Mouse (Mus musculus): ENCODE data around the gene Fyn.

Gene Fyn

DNA sequence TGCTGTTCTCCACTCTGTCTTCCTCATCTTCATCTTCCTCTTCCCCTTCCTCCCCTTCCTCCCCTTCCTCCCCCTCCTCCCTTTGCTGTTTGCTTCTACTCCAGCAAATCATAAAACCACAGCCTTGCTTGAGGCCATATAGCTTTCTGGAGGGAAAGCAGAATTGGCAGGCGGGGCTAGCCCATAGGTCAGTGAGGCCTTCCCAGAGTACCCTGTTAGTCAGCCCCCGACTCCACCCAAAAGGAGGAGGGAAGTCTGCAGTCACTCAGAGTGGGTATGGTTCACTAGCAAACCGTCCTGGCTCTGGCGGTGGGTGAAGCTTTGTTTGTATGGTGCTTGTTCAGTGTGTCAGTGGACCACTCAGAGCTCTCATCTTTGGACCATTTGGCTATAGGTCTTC, 80.5 kb downstream of the Fyn start:
- no peak for DNase-seq

- DNase-seq: no peak
These were observed 81.7 kb downstream of the Fyn start for GRCm38 (mm10) chr10:39450356-39450755.

GRCm38 (mm10) chr10:39451065-39451464, 82.4 kb downstream of the Fyn start:
- DNase-seq: peak; percentile 21 to 33

DNA sequence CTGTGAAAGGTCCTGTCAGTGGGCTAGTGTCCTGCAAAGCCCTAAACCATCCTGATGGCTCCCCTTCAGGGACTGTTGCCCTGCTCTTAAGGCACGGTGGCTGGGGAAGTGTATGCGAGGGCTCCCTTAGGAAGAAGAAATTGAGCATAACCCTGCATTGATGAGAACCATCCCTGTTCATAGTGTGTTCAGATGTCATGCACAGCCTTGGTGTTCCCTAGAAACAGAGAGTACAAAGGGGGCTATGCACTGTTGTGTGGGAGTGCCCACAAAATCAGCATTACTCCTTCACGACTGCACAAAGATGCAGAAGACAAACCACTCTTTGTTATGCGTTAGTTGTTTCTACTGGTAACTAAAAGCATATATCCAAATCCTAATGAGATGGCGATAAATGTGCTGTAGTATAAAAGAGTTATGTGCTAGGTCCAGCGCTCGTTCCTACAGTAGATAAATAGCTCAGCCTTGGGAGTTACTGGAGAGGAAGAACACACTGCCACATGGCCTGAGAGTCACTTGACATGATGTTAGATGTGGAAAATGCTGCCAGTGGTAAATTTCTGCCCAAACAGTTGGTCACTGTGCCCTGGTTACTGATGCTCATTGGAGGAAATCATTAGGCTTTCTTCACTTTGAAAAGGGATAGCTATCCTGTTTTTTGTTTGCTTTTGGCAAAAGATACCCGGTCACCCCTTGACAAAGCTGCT, 83.4 kb downstream of the Fyn start:
- no peak for DNase-seq

DNA sequence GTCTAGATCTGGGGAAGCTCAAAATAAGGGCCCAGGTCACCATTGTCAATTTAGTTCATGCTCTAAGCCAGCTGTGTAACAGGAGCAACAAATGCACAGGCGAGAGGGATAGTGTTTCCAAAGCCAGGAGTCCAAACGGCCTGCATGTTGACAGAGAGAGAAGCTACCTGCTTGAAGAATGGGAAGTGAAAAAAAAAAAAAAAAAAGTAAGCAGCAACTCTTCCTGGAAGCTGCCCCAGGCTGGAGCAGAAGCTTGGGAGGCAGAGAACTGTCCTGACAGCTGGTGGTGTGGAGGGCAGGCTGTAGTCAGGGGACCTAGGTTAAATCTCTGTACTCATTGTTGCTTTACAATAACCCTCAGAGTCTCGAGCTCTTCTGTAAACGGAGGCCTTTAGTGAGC, 86.7 kb downstream of the Fyn start:
- DNase-seq: no peak

GRCm38 (mm10) chr10:39455857-39456620, 87.4 kb downstream of the Fyn start:
- DNase-seq: no peak

GRCm38 (mm10) chr10:39456776-39457175, 88.1 kb downstream of the Fyn start:
- no peak for DNase-seq

- DNase-seq: no peak
These were observed 88.6 kb downstream of the Fyn start for GRCm38 (mm10) chr10:39457281-39457680.

- DNase-seq: no peak
These were observed 90.4 kb downstream of the Fyn start for GRCm38 (mm10) chr10:39458766-39459699.

DNA sequence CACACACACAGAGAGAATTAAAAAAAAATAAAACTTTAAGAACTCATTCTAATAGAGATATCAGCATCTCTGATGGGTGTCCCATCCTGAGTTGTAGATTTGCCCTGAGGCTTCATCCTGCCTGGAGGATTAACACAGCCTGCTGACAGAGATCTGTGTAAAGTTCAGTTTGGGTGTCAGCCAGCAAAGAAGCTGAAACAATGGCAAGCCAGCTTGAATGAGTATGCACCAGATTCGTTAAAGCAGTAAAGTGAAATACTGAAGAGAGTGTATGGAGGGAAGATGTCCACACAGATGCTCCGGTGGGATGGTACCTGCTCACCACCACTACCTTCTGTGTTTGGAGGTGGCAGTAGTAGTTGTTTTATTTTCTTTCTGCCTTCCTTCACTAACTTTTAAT, 92.0 kb downstream of the Fyn start:
- DNase-seq: no peak

DNA sequence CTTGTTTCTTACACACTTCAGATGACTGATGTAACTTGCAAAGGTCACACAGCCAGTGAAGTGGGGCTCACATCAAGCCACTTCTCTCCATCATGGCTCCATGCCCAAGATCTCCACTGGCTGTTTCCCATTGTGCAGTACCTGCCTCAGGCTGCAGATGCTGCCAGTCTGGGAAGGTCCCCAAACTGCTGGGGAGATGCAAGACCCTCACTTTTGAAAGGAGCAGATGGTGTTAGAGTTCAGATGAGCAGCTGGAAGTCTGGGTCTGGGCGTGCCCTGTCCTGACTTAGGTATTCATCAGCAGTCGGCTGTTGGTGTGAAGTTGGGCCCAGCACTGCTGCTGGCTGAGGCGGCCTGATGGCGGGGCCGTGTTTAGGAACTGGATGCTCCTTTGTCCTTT, 93.3 kb downstream of the Fyn start:
- no peak for DNase-seq

DNA sequence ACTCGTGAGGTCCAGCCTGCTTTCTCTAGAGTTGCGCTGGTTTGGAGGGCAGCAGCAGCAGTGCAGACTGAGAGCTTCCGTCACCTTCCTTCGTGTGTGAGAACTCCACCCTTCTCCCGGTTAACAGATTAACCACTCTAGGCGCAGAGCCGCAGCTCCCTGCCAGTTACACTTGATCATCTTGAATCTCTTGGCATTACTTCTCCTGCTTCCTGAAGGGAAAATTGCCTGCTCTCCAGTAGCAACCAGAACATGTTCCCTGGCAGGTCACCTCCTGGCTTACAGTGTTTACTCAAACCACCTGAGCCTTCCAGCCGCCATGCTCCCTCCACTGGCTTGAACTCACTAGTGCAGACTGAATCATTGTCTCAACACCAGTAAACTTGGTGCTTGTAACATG, 94.1 kb downstream of the Fyn start:
- peak; percentile 17 to 21 for DNase-seq

DNA sequence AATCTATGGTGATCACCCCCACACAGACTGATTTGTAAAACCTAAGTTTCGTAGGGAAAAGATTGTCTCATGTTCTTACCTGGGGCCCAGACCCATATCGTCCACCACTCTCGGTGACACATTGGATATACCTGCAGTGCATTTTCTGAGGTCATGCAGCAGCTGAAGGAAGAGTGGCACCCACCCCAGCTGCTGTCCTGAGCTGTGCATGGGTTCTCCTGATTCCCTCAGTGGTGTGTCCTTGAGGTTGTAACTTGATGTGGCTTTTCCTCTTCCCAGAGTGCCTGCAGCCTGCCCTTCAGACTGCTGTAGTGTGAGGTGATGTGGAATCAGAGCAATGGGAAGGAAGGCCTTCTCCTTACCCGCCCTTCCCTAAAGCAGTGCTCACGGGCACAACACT, 95.7 kb downstream of the Fyn start:
- DNase-seq: no peak

GRCm38 (mm10) chr10:39467317-39467716, 98.7 kb downstream of the Fyn start:
- peak in 1 of 2 experiments; percentile 28 for DNase-seq

DNA sequence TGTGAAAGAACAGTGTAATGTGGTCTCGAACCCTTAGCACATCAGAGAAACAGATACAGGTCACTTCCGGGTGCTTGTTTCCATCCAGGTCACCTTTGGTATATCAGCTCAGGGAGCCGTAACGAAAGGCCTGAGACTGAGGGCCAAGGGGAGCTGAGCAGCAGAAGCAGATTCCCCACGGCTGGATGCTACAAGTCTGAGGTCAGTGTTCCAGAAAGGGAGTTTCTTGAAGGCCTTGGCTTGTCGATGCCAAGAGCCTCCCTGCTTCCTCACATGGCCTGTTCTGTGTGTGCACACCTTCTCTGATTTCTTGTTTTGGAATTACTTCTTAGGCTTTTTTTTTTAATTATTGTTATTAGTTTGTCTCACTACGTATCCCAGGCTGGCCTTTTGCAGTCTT, 99.2 kb downstream of the Fyn start:
- no peak for DNase-seq

DNA sequence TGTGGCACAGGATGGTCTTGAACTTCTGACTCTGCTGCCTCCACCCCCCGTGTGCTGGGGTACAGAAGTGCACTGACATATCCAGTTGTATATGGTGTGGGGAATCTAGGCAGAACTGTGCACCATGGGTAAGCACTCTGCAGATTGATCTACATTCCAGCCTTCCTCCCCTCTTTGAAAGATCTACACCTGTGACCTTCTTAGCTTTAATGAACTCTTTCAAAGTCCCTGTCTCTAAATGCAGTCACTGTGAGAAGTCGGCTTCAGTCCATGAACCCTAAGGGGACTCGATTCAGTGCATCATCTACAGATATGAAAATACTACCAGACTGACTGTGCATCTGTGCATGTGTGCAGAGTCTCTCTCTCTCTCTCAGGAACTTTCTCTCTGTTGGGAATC, 99.9 kb downstream of the Fyn start:
- DNase-seq: no peak

DNA sequence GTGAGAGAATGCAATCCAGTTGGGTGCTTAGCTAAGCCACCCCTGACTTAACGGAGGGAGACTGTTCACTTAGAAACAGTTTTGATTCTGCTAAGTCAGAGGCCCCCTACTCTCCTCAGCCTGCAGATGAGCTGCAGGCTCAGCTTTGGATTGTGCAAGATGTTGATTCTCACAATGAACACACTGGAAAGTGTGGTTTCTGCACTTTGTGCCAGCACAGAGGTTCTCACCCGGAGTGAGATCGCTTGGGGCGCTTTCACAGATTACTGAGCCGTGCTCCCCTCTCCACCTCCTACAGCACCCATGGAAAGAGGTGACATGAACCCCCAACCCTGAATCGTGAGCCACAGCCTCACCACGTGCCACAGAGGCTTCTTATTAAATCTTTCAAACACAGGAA, 100.7 kb downstream of the Fyn start:
- DNase-seq: no peak

DNA sequence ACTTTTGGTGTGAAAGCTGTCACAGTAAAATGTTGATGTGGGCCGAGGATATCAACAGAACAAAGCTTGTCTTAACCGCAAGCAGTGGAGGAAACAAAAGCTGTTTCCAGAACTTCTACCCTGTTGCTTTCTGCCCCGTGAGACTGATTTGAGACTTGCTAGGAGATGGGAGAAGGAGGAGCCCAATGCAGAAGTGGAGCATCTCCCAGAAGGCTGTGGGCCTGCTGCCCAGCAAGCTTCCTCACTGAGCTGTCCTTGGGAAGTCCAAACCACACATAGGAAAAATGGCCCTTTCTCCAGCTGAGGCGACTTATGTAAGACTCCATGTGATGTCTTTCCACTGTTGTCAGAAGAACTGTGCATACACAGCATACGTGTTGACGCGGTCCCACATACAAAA, 101.7 kb downstream of the Fyn start:
- no peak for DNase-seq

DNA sequence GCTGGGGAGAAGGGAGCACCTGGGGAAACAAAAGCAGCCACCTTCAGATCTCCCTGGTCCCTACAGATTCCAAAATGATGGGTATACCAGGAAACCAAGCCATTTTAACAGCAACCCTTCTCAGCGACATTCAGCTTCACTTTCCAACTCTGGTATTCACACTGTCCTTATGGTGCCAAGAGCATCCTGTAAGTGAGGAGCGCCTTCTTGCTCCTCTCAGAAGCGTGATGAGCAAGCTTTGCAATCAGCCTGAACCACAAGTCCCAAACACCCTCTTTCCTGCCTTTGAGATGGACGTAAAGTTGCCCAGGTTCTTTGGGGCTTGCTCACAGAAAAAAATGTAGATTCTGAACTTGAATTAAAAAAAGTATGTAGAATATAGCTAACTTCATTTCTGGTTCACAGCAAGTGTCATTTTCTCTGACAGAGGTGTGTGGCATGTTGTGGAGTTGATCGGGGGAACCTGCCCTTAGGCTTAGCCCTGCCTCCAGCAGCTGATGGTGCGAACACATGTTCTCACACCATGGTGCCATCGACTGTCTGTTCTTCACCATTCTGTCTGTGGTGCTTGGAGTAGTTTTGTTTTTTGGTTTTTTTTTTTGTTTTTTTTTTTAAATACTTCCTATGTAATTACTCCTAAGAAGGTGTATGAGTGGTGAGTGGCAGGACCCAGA, 102.5 kb downstream of the Fyn start:
- no peak for DNase-seq

DNA sequence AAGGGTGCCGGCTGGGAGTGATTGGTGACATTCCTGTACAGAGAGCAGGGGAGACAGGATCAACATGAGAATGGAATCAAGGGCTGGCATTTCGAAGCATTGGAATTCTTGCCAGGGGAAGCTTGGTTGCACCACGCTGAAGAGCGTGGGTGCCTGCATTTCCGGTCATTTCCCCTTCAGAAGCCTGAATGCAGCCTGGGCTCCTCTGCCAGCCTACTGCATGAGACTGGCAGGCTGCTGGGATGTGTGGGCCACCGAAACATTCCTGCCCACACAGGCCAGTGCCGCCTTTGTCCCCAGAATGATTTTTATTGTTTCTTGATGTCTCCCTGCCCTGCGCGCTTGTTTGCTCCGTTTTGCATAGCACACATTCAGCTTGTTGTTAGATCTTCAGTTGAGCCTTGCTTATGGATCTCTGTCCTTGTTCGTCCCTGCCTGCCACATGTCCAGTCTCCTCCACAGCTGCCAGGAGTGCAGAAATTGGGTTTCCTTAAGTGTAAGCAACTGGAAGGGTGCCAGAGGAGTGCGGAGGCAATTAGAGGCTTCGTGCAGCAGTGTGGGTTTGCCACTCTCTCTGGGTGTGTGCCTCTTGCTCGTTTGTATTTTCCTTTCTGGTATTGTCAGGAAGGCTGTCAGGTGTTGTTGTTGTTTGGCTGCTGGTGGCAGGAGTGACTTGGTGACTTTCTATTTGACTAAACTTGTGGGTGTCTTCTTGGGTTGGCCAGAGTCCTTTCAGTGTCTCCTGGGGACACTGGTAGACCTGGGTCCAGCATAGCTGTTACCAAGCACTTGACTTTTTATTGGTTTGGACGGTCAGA, 103.3 kb downstream of the Fyn start:
- peak in 1 of 2 experiments; percentile 11 for DNase-seq

DNA sequence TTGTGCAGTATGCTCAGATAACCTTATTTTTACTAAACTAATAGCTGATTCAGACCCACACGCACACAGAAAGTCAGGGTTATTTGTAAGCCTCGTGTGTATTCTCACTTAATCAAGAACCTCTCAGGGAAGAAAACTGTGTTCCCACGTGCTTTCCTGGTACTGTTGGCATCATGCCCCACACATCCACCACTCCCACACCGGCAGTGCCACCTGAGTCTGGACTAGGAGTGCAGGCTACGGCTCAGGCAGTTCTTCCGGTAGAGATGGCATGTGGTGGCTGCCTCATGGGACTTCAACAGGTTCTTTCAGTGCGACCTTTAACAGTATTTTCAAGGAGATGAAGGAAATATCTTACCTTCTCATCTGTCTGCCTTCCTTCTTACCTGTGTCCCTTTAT, 104.3 kb downstream of the Fyn start:
- no peak for DNase-seq

GRCm38 (mm10) chr10:39479361-39479760, 110.7 kb downstream of the Fyn start:
- DNase-seq: no peak

All from kidney, adult 8-10 months (tissue).